Mouse (Mus musculus) heart, postnatal 0 days (tissue): ENCODE data around the gene Ptbp1. TPM values are rescaled to one million over a fixed set of nuclear protein-coding genes. Genes with fewer than 3 reads are reported as not detected.
A peak's percentile ranks its signal among the peaks of the same experiment; 100 is the strongest.

ENCODE experiments used
- ATAC-seq: fragments of 200-750 bp; cut with Nextera tagmentation; 2 replicates; pipeline ENCODE4 v1.8.0; 2017; ENCODE audit warnings: low read depth, moderate number of reproducible peaks, moderate library complexity; ENCODE audit not compliant: insufficient read depth
- DNase-seq: peaks from one replicate; pipeline ENCODE4 v3.0.0-alpha.2; 2016; ENCODE audit warnings: low spot score
- H3K27ac ChIP-seq: fragments of 300-500 bp; sonication (generic); 2 replicates; pipeline ENCODE4 v1.5.1; 2014; ENCODE audit warnings: low read depth, mild to moderate bottlenecking
- H3K27me3 ChIP-seq: fragments of 300-500 bp; sonication (generic); 2 replicates; pipeline ENCODE4 v1.6.1; 2014; ENCODE audit warnings: low read length, mixed read lengths; ENCODE audit not compliant: control insufficient read depth, insufficient read depth
- H3K36me3 ChIP-seq: fragments of 300-500 bp; sonication (generic); replicated peaks from 2 replicates; pipeline ENCODE4 v1.6.1; 2014; ENCODE audit warnings: low read length, mixed read lengths; ENCODE audit not compliant: control insufficient read depth, insufficient read depth
- H3K4me1 ChIP-seq: fragments of 300-500 bp; sonication (generic); 2 replicates; pipeline ENCODE4 v1.6.1; 2014; ENCODE audit warnings: antibody characterized with exemption; ENCODE audit not compliant: control insufficient read depth, insufficient read depth
- H3K4me2 ChIP-seq: fragments of 300-500 bp; sonication (generic); 2 replicates; pipeline ENCODE4 v1.6.1; 2014; ENCODE audit warnings: low read depth, mild to moderate bottlenecking, low read length, moderate library complexity
- H3K4me3 ChIP-seq: fragments of 300-500 bp; sonication (generic); 2 replicates; pipeline ENCODE4 v1.5.1; 2014; ENCODE audit warnings: low read depth, low read length
- H3K9ac ChIP-seq: fragments of 300-500 bp; sonication (generic); replicated peaks from 2 replicates; pipeline ENCODE4 v1.6.1; 2014; ENCODE audit warnings: low read depth, low read length, mixed read lengths
- H3K9me3 ChIP-seq: fragments of 300-500 bp; sonication (generic); replicated peaks from 2 replicates; pipeline ENCODE4 v1.6.1; 2016; ENCODE audit warnings: low read length; ENCODE audit not compliant: control insufficient read depth
- CTCF ChIP-seq: IDR thresholded peaks from 2 replicates; pipeline ENCODE4 v1.5.1; 2016; ENCODE audit warnings: antibody characterized with exemption, control low read depth, low read depth
- EP300 ChIP-seq: IDR thresholded peaks from 2 replicates; pipeline ENCODE4 v1.6.1; 2016; ENCODE audit warnings: antibody characterized with exemption, low read depth
- WGBS: fragments of 180-500 bp; shearing (Covaris S2); extraction: QIAGEN DNeasy Blood & Tissue Kit; methylation state at CpG from one replicate; pipeline ENCODE4 v1.1.7; 2014; 5-methylcytosine and 5-hydroxymethylcytosine counted together
- polyA plus RNA-seq: library from polyadenylated mRNA; unstranded; fragments of >200 nt; fragmentation: Nextera tagmentation; extraction: Ambion mirVana; gene quantifications from 2 replicates; pipeline ENCODE4 v1.2.1, GENCODE M21; 2015
- total RNA-seq: library from RNA; depleted of rRNA; stranded (reverse); fragments of >200 nt; gene quantifications from 2 replicates; pipeline ENCODE4 v1.2.3, GENCODE M21; 2014; ENCODE audit warnings: low replicate concordance; rRNA removed

Ptbp1 gene
- total RNA-seq = 186 and 196 TPM in 2 replicates
- polyA plus RNA-seq = 39.8 and 40.4 TPM in 2 replicates

DNA sequence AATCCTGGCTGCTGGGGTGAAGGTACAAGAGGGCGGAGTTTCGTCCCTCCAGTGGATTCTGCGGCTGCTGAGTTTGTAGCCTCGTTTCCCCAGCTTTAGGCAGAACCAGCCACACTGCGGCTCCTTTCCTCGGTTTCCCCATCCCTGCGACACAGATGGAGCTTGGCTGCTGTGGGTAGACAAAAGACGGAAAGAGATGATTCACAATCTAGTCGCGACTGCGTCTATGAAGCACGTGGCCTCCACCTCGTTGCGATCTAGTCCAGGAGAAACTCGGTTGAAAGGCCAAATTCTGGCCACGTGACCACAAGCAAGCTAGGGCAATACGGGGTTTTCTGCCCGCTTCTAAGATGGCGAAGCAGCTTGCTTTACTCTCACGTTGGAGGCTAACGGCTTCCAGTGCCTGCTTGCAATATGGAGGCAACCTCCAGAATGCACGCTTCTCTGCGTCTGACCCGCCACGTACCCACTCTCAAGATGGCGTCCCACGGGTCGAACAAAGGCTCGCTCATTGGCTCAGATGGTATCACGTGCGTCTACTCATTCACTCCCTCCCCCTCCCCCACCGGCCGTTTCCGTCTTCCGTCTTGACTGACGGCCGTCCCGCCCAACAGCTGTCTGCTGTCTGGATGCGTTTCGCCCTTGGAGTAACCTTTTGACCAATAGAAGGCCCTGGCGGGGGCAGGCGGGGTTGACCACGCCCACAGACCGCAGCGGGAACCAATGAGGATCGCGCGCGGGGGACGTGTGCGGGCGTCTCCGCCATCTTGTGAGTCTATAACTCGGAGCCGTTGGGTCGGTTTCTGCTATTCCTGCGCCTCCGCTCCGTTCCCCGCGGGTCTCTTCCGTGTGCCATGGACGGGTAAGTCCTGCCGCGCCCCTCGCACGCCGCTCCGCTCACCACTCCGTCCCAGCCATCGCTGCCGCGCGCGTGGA is at the start of gene Ptbp1:
Gene Ptbp1 (plus strand): TSS at position 568 of the 936 bp plus-strand sequence.
- TF ChIP-seq EP300 (peak; percentile 66; the same call in 1 of the 2 replicates), CTCF (no peak)

DNA sequence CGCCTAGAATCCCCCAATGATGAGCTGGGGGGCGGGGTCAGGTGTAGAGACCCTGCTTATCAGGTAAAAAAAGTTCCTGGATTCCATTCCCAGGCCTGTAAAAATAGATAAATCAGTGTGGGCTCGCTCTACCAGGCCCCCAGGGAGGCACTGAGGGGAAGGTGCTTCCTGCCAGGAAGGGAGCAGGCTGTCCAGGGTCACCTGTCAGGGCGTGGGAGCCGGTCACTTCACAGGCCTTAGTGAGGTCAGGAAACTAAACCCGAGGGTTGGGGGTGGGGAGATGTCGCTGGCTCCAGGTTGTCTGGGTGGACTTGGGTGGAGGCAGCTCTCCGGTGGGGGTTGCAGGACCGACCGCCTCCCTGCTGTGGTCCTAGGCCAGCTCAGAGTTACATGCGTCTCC is 48.6 kb upstream of the Ptbp1 start:
- Histone ChIP-seq H3K27ac (peak overlapping the region; percentile 81), H3K9me3 (no peaks in the 10 kb centered on the region), H3K4me3 (peak overlapping the region; percentile 4; the same call in 1 of the 2 replicates), H3K36me3 (no peaks in the 10 kb centered on the region; the same call in 1 of the 2 replicates), H3K27me3 (no peaks in the 10 kb centered on the region), H3K9ac (no peak overlapping the region), H3K4me1 (peaks cover 18% of the 10 kb centered on the region; the same call in 1 of the 2 replicates), H3K4me2 (peak overlapping the region; percentile 44)
- ATAC-seq (peak; percentile 50), DNase-seq (peak; percentile 69)
- TF ChIP-seq EP300 = peak; percentile 94
- no peak for TF ChIP-seq CTCF
- WGBS = 39% methylated on average over 11 of the region's 11 CpGs

More for the DNA sequence above, at the start of gene Ptbp1:
- ATAC-seq = peak; percentile 88
- no peaks in the 10 kb centered on the region for H3K27me3 ChIP-seq
- WGBS = under 1% methylated on average over 75 of the region's 75 CpGs
- peaks cover 18% of the 10 kb centered on the region for H3K36me3 ChIP-seq
- DNase-seq = peak; percentile 99
- peak within 1 kb of the TSS; percentile 100 for H3K27ac ChIP-seq
- peak within 1 kb of the TSS; percentile 98 for H3K4me3 ChIP-seq
- no peaks in the 10 kb centered on the region for H3K9me3 ChIP-seq
- H3K4me1 ChIP-seq = peaks cover 49% of the 10 kb centered on the region
- peak within 1 kb of the TSS; percentile 98 for H3K9ac ChIP-seq
- peak within 1 kb of the TSS; percentile 90 for H3K4me2 ChIP-seq

DNA sequence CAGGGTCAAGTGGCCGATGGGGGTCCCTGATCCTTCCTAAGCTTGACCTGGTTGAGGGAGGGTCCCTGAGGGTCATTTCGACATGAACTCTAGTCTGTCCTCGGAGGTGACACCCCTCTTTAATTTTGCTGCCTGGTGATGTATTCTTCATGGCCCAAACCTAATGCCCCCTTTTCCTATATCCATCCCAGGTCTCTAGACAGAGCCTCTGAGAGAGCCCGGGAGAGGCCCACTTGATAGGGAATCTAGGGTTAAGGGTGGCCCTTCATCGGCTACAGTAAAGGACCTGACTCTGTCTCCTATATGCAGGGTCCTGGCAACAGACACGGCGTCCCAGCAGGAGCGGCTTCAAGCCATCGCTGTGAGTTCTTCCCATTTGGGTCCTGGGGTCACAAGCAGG is 47.9 kb upstream of the Ptbp1 start:
- Histone ChIP-seq H3K9ac (no peak overlapping the region), H3K36me3 (no peaks in the 10 kb centered on the region; the same call in 1 of the 2 replicates), H3K27me3 (no peaks in the 10 kb centered on the region), H3K4me3 (0 out of 2 replicates have a peak overlapping the region, but pooled peaks have one; percentile 9), H3K27ac (peak overlapping the region; percentile 81), H3K4me1 (peaks cover 18% of the 10 kb centered on the region; the same call in 1 of the 2 replicates), H3K9me3 (no peaks in the 10 kb centered on the region), H3K4me2 (peak overlapping the region; percentile 44)
- no peak for ATAC-seq
- no peak for DNase-seq
- WGBS = 70% methylated on average over 9 of the region's 9 CpGs
- TF ChIP-seq CTCF (no peak), EP300 (no peak)

DNA sequence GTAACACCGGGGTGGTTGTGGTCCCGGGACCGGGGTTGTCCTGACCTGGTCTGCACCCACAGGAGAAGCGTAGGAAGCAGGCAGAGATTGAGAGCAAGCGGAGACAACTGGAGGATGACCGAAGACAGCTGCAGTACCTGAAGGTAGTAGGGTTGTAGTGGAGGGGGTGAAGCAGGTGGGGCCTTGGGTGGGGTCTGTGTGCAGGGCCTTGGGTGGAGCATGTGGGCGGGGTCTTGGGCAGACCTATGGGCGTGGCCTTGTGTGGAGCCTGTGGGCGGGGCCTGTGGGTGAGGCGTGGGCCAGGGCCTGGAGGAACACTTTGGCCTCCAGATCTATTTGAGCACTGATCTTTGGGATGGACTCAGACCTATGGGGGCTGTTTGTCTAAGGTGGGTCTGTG is 47.3 kb upstream of the Ptbp1 start:
- peak overlapping the region; percentile 9; the same call in 1 of the 2 replicates for H3K4me3 ChIP-seq
- no peaks in the 10 kb centered on the region; the same call in 1 of the 2 replicates for H3K36me3 ChIP-seq
- peak overlapping the region; percentile 44 for H3K4me2 ChIP-seq
- TF ChIP-seq CTCF (no peak), EP300 (no peak)
- no peak overlapping the region for H3K9ac ChIP-seq
- H3K27ac ChIP-seq = peak overlapping the region; percentile 81
- DNase-seq (no peak), ATAC-seq (no peak)
- H3K4me1 ChIP-seq = peaks cover 13% of the 10 kb centered on the region; the same call in 1 of the 2 replicates
- no peaks in the 10 kb centered on the region for H3K27me3 ChIP-seq
- H3K9me3 ChIP-seq = no peaks in the 10 kb centered on the region
- 61% methylated on average over 10 of the region's 10 CpGs for WGBS

DNA sequence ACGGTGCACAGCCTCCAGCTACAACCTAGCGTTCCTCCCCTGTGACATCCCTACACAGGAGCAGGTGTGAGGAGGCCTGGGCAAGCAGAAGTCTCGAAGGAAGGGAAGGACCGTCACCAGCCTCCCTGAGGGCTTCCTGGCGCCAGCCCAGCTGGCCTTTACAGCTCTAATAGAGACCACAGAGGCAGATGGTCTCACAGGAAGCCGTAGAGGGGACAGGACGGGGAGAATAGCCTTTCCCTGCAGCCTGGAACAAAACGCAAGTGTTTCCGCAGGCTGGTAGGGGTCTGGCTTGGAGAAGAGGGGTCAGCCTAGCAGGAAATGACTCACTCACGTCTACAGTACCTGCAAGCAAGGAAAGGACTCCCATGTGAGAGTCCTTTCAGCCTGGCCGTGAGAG is 46.4 kb upstream of the Ptbp1 start:
- no peak for ATAC-seq
- DNase-seq = no peak
- Histone ChIP-seq H3K4me3 (no peak overlapping the region), H3K4me2 (peak overlapping the region; percentile 44), H3K4me1 (peaks cover 5% of the 10 kb centered on the region; the same call in 1 of the 2 replicates), H3K27ac (peak overlapping the region; percentile 81), H3K27me3 (no peaks in the 10 kb centered on the region), H3K9me3 (no peaks in the 10 kb centered on the region), H3K9ac (no peak overlapping the region), H3K36me3 (no peaks in the 10 kb centered on the region; the same call in none of the 2 replicates)
- TF ChIP-seq EP300 (peak; percentile 80), CTCF (no peak)
- 57% methylated on average over 11 of the region's 11 CpGs for WGBS
